Mouse (Mus musculus) liver, embryonic 14.5 days (tissue): ENCODE results near the gene Ppp1r21. TPM values are rescaled to one million over a fixed set of nuclear protein-coding genes. Genes with fewer than 3 reads are reported as not detected.

Experiments used
- ATAC-seq: fragments of 200-750 bp; cut with Nextera tagmentation; 2 replicates; pipeline ENCODE4 v1.8.0; 2017; ENCODE audit warnings: moderate number of reproducible peaks, mild to moderate bottlenecking, moderate library complexity; ENCODE audit not compliant: insufficient read depth
- DNase-seq, 3 experiments: peaks; one replicate each; pipeline ENCODE4 v3.0.0-alpha.2; 2012 to 2013; ENCODE audit warnings: low read depth in 3 of 3, low spot score in 3 of 3
- H3K27ac ChIP-seq: fragments of 300-500 bp; sonication (generic); 2 replicates; pipeline ENCODE4 v1.5.1; 2014; ENCODE audit warnings: moderate library complexity, mild to moderate bottlenecking, control low read depth, inconsistent platforms
- H3K27me3 ChIP-seq: fragments of 300-500 bp; sonication (generic); 2 replicates; pipeline ENCODE4 v1.6.1; 2014; ENCODE audit warnings: mild to moderate bottlenecking, low read length, moderate library complexity; ENCODE audit not compliant: control insufficient read depth, insufficient read depth
- H3K36me3 ChIP-seq: fragments of 300-500 bp; sonication (generic); replicated peaks from 2 replicates; pipeline ENCODE4 v1.6.1; 2014; ENCODE audit warnings: low read depth; ENCODE audit not compliant: control insufficient read depth, insufficient read depth
- H3K4me1 ChIP-seq, 2 experiments: fragments of 200-500 bp in 1 of 2; fragments of 300-500 bp in 1 of 2; sonication (generic) in 1 of 2; replicated peaks; 2 replicates each; pipeline ENCODE4 v1.6.1; 2012 to 2014; ENCODE audit warnings: antibody characterized with exemption in 1 of 2, inconsistent platforms in 1 of 2, low read length in 1 of 2; ENCODE audit not compliant: control insufficient read depth in 2 of 2, insufficient read depth in 2 of 2
- H3K4me2 ChIP-seq: fragments of 300-500 bp; sonication (generic); 2 replicates; pipeline ENCODE4 v1.6.1; 2014; ENCODE audit warnings: low read depth, mild to moderate bottlenecking, control low read depth, moderate library complexity
- H3K4me3 ChIP-seq, 2 experiments: fragments of 200-500 bp in 1 of 2; fragments of 300-500 bp in 1 of 2; sonication (generic) in 1 of 2; 2 replicates each; pipeline ENCODE4 v1.5.1; 2012 to 2014; ENCODE audit warnings: low read depth in 2 of 2, low read length in 2 of 2, mild to moderate bottlenecking in 2 of 2, control low read depth in 1 of 2, inconsistent platforms in 1 of 2, moderate library complexity in 1 of 2; ENCODE audit not compliant: insufficient read depth in 1 of 2
- H3K9ac ChIP-seq: fragments of 300-500 bp; sonication (generic); replicated peaks from 2 replicates; pipeline ENCODE4 v1.6.1; 2014; ENCODE audit warnings: mild to moderate bottlenecking, control low read depth, moderate library complexity
- H3K9me3 ChIP-seq: fragments of 300-500 bp; sonication (generic); 2 replicates; pipeline ENCODE4 v1.6.1; 2016; ENCODE audit warnings: low read length, mixed read lengths; ENCODE audit not compliant: control insufficient read depth
- CTCF ChIP-seq: IDR thresholded peaks from 2 replicates; pipeline ENCODE4 v1.5.1; 2016; ENCODE audit warnings: antibody characterized with exemption, low read depth, control low read depth
- EP300 ChIP-seq: IDR thresholded peaks from 2 replicates; pipeline ENCODE4 v1.6.1; 2016; ENCODE audit warnings: antibody characterized with exemption, low read depth
- WGBS: fragments of 180-500 bp; shearing (Covaris S2); extraction: QIAGEN DNeasy Blood & Tissue Kit; methylation state at CpG from one replicate; pipeline ENCODE4 v1.1.7; 2014; ENCODE audit not compliant: insufficient replicate concordance; 5-methylcytosine and 5-hydroxymethylcytosine counted together
- polyA plus RNA-seq, 2 experiments: library from polyadenylated mRNA; depleted of rRNA in 1 of 2; stranded (reverse) in 1 of 2; unstranded in 1 of 2; fragments of >200 nt; fragmentation: Nextera tagmentation in 1 of 2; extraction: Ambion mirVana in 1 of 2; gene quantifications; 2 replicates each; pipeline versions ENCODE4 v1.2.1 to v1.2.3; 2012 to 2014

The Ppp1r21 gene
- polyA plus RNA-seq, 2 experiments, result 8.8 to 11.2 TPM

DNA sequence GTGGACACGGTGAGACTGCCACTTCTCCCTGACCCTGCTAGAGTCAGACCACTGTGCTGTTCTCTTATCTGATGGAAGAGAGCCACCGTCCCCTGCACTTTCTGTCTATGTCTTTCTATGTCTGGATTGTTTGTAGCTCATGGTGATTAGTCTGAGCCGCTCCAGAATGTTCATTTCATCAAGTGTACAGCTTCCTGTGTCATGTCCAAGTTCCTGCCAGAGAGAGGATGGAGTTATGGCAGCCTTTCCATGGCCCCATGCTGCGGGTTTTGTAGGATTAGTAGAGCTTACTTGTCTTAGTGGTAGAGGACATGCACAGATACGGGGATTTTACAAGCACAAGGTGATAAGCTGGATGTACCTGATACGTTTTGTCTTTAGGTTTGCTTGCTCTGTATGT is 50.6 kb downstream of the Ppp1r21 start:
- no peak overlapping the region for H3K27ac ChIP-seq
- no peak for ATAC-seq
- no peak for TF ChIP-seq CTCF
- no peak for TF ChIP-seq EP300
- no peaks in the 10 kb centered on the region; the same call in none of the 2 replicates for H3K36me3 ChIP-seq
- H3K27me3 ChIP-seq, result no peaks in the 10 kb centered on the region
- H3K4me2 ChIP-seq, result no peak overlapping the region
- H3K9ac ChIP-seq, result no peak overlapping the region
- no peak for DNase-seq
- H3K4me1 ChIP-seq, result no peaks in the 10 kb centered on the region
- H3K4me3 ChIP-seq, result no peak overlapping the region
- no peaks in the 10 kb centered on the region for H3K9me3 ChIP-seq
- 65% methylated on average over 6 of the region's 6 CpGs for WGBS

DNA sequence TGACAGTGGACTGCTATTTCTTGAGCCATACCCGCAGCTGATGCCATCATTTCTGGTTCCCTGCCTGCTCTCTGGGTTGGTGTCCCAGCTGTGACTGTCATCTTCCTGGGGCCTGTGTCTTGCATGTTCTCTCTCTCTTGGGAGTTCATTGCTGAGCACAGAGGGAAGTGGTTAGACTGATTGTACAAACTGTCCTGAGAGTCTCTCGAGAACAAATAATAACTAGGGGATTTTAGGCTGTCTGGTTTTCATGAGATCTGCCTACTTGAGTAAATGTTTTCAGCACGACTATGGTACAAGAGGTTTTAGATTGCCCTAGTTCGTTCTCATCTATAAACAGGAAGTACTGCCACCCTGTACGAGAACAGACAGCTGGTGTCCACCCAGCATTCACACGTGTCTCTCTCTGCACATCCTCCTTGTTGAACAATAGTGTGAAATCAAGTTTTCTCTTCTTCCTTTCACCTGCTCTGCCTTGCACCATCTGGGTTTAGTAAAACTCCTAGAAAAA is 51.6 kb downstream of the Ppp1r21 start:
- H3K27ac ChIP-seq, result no peak overlapping the region
- H3K4me2 ChIP-seq, result no peak overlapping the region
- H3K36me3 ChIP-seq, result no peaks in the 10 kb centered on the region; the same call in none of the 2 replicates
- DNase-seq (no peak), ATAC-seq (no peak)
- no peaks in the 10 kb centered on the region for H3K9me3 ChIP-seq
- no peak overlapping the region for H3K4me3 ChIP-seq
- H3K27me3 ChIP-seq, result no peaks in the 10 kb centered on the region
- H3K9ac ChIP-seq, result no peak overlapping the region
- TF ChIP-seq EP300 (no peak), CTCF (no peak)
- 46% methylated on average over 6 of the region's 6 CpGs for WGBS
- no peaks in the 10 kb centered on the region for H3K4me1 ChIP-seq

DNA sequence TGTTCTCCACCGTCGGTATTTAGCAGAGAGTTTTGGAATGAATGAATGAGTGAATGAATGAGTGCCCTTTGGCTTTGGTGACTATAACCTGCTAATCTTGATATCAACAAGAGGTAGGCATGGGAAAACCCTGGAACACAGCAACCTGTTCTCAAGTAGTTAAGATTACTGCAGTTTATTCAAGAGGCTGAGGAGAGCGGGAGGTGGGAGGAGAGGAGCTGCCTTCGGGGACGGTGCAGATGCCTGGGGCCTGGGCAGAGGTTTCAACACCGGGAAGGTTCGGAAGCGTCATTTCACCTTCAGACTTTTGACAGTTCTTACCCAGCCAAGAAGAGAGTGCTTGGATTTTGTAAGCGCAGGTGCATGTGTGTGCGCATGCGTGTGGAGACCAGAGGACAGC is 53.1 kb downstream of the Ppp1r21 start:
- no peak overlapping the region for H3K4me2 ChIP-seq
- ATAC-seq, result no peak
- 85% methylated on average over 11 of the region's 11 CpGs for WGBS

DNA sequence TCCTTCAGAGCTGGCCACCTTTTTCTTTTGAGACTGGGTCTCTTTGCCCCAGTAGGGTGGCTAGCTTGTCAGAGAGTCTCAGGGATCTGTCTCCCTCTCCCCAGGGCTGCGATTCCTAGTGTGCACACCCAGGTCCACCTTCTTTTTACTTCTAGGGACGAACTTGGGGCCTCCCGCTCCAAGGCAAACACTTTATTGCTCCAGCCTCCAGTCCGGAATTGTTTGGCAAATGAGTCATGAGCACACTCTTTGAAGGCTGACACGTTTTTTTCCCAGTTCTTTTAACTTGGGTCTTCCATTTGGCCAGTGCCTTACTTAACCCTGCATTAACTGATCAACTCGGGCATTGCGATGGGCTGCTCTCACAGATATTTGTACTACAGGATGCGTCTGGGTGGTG is 53.5 kb downstream of the Ppp1r21 start:
- no peaks in the 10 kb centered on the region; the same call in none of the 2 replicates for H3K36me3 ChIP-seq

More for the DNA sequence above, 53.1 kb downstream of the Ppp1r21 start:
- H3K4me3 ChIP-seq, result no peak overlapping the region
- no peaks in the 10 kb centered on the region; the same call in none of the 2 replicates for H3K36me3 ChIP-seq
- DNase-seq, result no peak
- no peaks in the 10 kb centered on the region for H3K4me1 ChIP-seq
- H3K9ac ChIP-seq, result no peak overlapping the region
- H3K27me3 ChIP-seq, result no peaks in the 10 kb centered on the region
- TF ChIP-seq EP300 (no peak), CTCF (no peak)
- H3K9me3 ChIP-seq, result no peaks in the 10 kb centered on the region
- H3K27ac ChIP-seq, result no peak overlapping the region

DNA sequence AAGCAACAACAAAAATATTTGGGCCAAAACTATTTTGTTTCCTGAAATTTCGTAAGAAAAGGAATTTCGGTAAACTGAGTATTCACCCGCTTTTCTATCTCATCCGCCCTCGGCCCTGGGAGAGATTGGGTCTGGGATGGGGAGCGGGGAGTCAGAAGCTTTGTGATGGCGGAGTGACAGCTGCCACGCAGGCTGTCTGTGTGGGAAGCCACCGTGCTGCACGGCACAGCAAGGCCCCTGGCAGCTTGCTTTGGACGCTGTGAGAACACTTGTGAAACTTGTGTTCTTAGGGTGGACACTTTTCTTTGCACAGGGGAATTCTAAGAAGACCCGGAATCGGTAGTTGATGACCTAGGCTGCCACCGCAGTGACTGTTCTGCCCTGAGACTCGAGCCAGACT is 57.5 kb downstream of the Ppp1r21 start:
- no peaks in the 10 kb centered on the region for H3K4me1 ChIP-seq
- 79% methylated on average over 15 of the region's 15 CpGs for WGBS
- no peaks in the 10 kb centered on the region for H3K27me3 ChIP-seq
- no peaks in the 10 kb centered on the region; the same call in none of the 2 replicates for H3K36me3 ChIP-seq
- DNase-seq, result no peak
- no peak overlapping the region for H3K4me3 ChIP-seq
- H3K4me2 ChIP-seq, result no peak overlapping the region
- TF ChIP-seq CTCF (no peak), EP300 (no peak)
- no peak for ATAC-seq
- no peaks in the 10 kb centered on the region for H3K9me3 ChIP-seq
- no peak overlapping the region for H3K9ac ChIP-seq
- no peak overlapping the region for H3K27ac ChIP-seq

More for the DNA sequence above, 53.5 kb downstream of the Ppp1r21 start:
- TF ChIP-seq CTCF (no peak), EP300 (no peak)
- Histone ChIP-seq H3K4me1 (no peaks in the 10 kb centered on the region), H3K4me2 (no peak overlapping the region), H3K27ac (no peak overlapping the region), H3K27me3 (no peaks in the 10 kb centered on the region), H3K9me3 (no peaks in the 10 kb centered on the region), H3K9ac (no peak overlapping the region), H3K4me3 (no peak overlapping the region)
- WGBS, result 75% methylated on average over 8 of the region's 8 CpGs
- DNase-seq, result no peak
- ATAC-seq, result no peak
